Mouse (Mus musculus) spleen, postnatal 14 days (tissue): Measurements from ENCODE around the gene Gm5737.
A peak's percentile ranks its signal among the peaks of the same experiment; 100 is the strongest.

Experiments used
- DNase-seq, 2 experiments: peaks; one replicate each; pipeline ENCODE4 v3.0.0; 2021 to 2022; ENCODE audit warnings: low spot score in 2 of 2

The Gm5737 gene

DNA sequence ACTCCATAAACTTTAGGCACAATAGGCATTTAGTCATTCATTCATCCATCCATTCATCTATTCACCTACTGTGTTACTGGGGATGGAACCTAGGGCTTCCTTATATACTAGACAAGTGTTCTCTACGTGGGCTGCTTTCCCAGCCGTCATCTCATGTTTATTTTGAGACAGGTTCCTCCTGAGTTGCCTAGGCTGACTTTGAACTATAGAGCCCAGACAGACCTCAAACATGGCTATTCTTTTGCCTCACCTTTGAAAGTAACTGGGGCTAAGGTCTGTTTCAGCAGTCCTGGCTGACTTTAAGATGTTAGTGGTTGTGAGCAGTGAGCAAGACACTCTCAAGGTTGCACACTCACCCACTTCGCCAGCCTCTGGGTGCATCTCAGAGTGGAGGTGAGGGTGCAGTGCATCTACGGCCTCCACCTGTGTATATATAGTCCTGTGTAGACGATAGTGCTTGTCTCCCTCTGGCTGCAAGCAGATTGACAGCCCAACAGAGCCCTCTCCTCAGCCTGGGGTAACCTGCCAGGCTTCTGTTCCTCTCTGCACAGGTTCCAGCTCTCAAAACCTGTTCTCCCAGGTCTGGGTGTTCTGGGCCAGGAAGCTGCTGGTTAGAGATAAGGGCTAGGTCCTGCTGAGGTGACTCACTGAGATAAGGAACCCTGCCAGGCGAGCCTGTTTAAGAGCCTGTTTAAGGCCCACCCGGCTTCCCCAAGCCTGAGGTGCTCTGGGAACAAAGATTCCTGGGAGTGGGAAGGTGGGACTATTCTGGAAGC, 62.8 kb downstream of the Gm5737 start:
- DNase-seq: peak; percentile 42 to 55

DNA sequence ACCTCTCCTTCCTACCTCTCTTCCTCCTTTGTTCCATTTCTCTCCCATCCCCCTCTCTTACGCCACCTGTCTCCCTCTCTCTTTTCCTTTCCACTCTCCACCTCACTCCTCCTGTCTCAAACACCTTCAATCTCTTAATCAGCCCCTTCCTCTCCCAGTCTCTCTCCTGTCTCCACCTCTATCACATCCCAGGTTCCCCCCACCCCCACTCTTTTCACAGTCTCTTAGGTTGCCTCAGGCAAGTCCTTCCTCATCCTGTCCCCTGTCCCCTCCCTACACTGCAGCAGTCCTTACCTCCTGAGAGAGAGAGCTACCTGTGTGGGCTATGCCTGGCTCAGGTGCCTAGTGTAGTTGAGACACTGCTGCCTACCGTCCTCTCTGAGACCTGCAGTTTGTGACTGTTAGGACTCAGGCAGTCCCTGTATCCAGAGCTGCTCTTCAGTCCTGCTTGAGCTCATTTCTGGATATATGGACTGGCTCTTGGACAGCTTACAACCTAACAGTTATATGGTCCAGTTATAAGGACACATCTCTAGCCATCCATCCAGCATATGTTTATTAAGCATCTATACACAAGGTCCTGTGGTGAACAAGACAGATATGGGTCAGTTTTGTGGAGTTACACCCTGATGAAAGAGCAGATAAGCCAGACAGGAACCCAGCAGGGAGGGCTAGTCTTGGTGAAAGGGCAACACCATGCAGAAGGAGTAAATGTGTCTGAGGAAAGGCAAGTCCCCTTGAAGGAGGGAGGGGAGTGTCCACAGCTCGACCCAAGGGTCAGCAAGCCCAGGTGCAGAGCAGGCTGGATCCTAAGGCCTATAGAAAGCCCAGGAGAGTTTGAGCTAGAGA, 63.6 kb downstream of the Gm5737 start:
- no peak for DNase-seq

DNA sequence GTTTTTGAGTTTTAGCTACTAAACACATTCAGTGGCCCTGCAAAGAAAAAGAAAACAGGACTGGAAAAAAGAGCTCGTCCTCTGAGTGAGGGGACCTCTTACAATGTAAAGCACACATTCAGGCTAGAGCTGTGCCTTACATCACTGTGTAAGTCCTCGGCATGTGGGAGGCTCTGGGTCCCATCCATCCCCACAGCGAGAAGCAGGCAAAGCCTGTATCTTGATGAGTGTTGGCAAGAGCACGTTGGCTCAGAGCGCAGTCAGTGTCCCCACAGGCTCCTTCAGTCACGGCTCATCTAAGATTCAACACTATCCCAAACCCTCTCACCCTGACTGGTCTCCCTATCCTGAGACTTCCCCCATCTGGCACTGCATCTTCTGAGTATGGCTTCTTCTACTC, 66.1 kb downstream of the Gm5737 start:
- no peak for DNase-seq

DNA sequence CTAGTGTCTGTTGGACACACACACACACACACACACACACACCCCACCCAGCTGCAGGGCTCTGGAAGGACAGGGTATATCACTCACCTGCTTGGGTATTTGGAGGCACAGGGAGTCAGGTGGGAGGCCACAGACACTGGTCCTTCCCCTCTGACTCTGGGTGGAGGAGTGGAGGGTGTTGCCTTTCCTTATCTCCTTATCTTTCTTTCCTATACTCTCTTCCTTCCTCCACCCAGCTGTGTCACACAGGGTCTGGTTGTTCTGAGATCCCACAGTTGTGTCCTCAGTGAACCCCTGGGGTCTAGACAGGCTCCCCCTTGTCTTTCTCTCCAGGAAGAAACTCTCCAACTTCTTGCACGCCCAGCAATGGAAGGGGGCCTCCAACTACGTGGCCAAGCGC, 67.8 kb downstream of the Gm5737 start:
- DNase-seq: no peak

DNA sequence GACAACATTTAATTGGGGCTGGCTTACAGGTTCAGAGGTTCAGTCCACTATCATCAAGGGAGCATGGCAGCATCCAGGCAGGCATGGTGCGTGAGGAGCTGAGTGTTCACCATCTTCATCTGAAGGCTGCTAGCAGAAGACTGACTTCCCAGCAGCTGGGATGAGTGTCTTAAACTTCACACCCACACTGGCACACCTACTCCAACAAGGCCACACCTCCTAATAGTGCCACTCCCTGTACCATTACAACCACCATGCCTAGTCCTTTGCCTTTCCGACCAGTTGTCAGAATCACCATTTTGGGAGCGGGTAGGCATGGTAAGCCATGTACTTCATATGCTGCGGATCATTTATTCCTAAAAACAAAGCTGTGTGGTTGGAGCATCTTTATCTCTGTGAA, 68.6 kb downstream of the Gm5737 start:
- DNase-seq: no peak
